Mouse (Mus musculus): Measurements from ENCODE around the gene Itfg1. TPM values are rescaled to one million over a fixed set of nuclear protein-coding genes. Genes with fewer than 3 reads are reported as not detected.

Gene Itfg1
- total RNA-seq, 1 experiment from 2014 or later = 54.3 TPM

GRCm38 (mm10) chr8:85730545-85730944, 110.2 kb downstream of the Itfg1 start:
- DNase-seq = no peak

GRCm38 (mm10) chr8:85717271-85717670, 123.5 kb downstream of the Itfg1 start:
- DNase-seq = peak; percentile 36

- DNase-seq = peak; percentile 6
Observed at GRCm38 (mm10) chr8:85716696-85717095, 124.0 kb downstream of the Itfg1 start.

- no peak for DNase-seq
Observed at GRCm38 (mm10) chr8:85706988-85707387, 133.7 kb downstream of the Itfg1 start.

GRCm38 (mm10) chr8:85700751-85701351, 139.9 kb downstream of the Itfg1 start, which contains the start of gene Neto2:
Gene Neto2, minus strand, starts transcription at chr8:85700924.
- peak; percentile 84 for DNase-seq

GRCm38 (mm10) chr8:85700101-85700750, 140.5 kb downstream of the Itfg1 start:
- DNase-seq = peak; percentile 82

GRCm38 (mm10) chr8:85699051-85699450, 141.7 kb downstream of the Itfg1 start:
- peak; percentile 82 for DNase-seq

Small RNA genes within 50 kb of the gene (microRNA-seq; reads per million reads assigned to microRNA genes)
- gene Mir8109 = 0 reads per million in 2 experiments

Other genes with a start within 250 kb of the Itfg1 start
- 6.7 and 7.7 TPM in 2 replicates for gene Neto2, start 140.0 kb downstream of the Itfg1 start, total RNA-seq (2021)
- gene Phkb, start within 50 bp of the Itfg1 start, total RNA-seq (2021) = 35.5 and 39.3 TPM in 2 replicates